In genomic region chr14:34080321-34080997, GRCm38 (mm10) we compare ENCODE assay signal across 1 mouse cellular context.
TF ChIP-seq lines count a peak whose summit lies in the region.

No protein-coding gene starts in this region.

TF ChIP-seq in CH12.LX, 34 proteins besides CTCF, POLR2A, EP300 and RAD21:
- TF ChIP-seq IRF4 (IDR thresholded peaks at IDR 0.05; ENCODE audit: low read depth, low read length) (0 out of 2 replicates have a peak, but pooled peaks have one; percentile 29), ZC3H11A (IDR thresholded peaks at IDR 0.05; ENCODE audit: low read depth, low read length) (peak; percentile 30; the same call in 1 of the 2 replicates), ZKSCAN1 (IDR thresholded peaks at IDR 0.05; ENCODE audit: borderline replicate concordance, low read depth, low read length) (no peak), GABPA (IDR thresholded peaks at IDR 0.05; ENCODE audit: insufficient replicate concordance, low read depth, low read length) (no peak), SMC3 (IDR thresholded peaks at IDR 0.05; ENCODE audit: low read depth, low read length) (peak; percentile 93), NELFE (IDR thresholded peaks at IDR 0.05; ENCODE audit: low read depth, low read length) (no peak; the same call in 1 of the 2 replicates), ELF1 (IDR thresholded peaks at IDR 0.05; ENCODE audit: low read depth, low read length) (no peak), CHD1 (IDR thresholded peaks at IDR 0.05; ENCODE audit: low read depth, low read length) (no peak), SIN3A (IDR thresholded peaks at IDR 0.05; ENCODE audit: low read length) (no peak)
